Mouse (Mus musculus): ENCODE measurements around the gene 1700029H14Rik. TPM values are rescaled to one million over a fixed set of nuclear protein-coding genes. Genes with fewer than 3 reads are reported as not detected.

Gene 1700029H14Rik
- 1 to 10 TPM in 1 of 2 experiments, under 1 TPM in 1; 0.42 to 1.9 TPM for total RNA-seq (2023)

GRCm38 (mm10) chr8:13562118-13562517 is at the start of gene 1700029H14Rik:
TSS of gene 1700029H14Rik (minus strand) at chr8:13562461.

Other genes starting within 250 kb of the 1700029H14Rik start
- gene Tfdp1, start 223.7 kb downstream of the 1700029H14Rik start, total RNA-seq (2023), result 100 to 1,000 TPM; 173 to 183 TPM
- gene Atp4b, start 165.6 kb downstream of the 1700029H14Rik start, total RNA-seq (2023), result not detected
- gene Grk1, start 157.4 kb downstream of the 1700029H14Rik start, total RNA-seq (2023), result not detected
- gene Tmem255b, start 127.3 kb downstream of the 1700029H14Rik start, total RNA-seq (2023), result not detected
- gene Gas6, start 68.0 kb downstream of the 1700029H14Rik start, total RNA-seq (2023), result under 1 TPM; 0.31 to 0.68 TPM
- 100 to 1,000 TPM; 150 to 165 TPM for gene Rasa3, start 115.1 kb upstream of the 1700029H14Rik start, total RNA-seq (2023)
- gene Cfap97d2, start 143.4 kb upstream of the 1700029H14Rik start, total RNA-seq (2023), result not detected
- gene Cdc16, start 195.2 kb upstream of the 1700029H14Rik start, total RNA-seq (2023), result 10 to 100 TPM; 23.5 to 31.1 TPM
- 10 to 100 TPM; 20.2 to 24.3 TPM for gene Upf3a, start 223.2 kb upstream of the 1700029H14Rik start, total RNA-seq (2023)